Mouse (Mus musculus): Measurements from ENCODE around the gene Naa38.
A peak's percentile ranks its signal among the peaks of the same experiment; 100 is the strongest.
"Not testable (repeated sequence)": the region's sequence is repeated elsewhere in the genome, so short reads cannot be mapped to it uniquely, and the experiment has no call there.

The Naa38 gene

GRCm38 (mm10) chr11:69373223-69373965, 21.9 kb upstream of the Naa38 start:
- peak; percentile 84 for DNase-seq (ENCODE audit: extremely low read depth, low read depth)

GRCm38 (mm10) chr11:69375646-69376045, 19.6 kb upstream of the Naa38 start:
- DNase-seq (ENCODE audit: extremely low read depth, low read depth) = no peak

- DNase-seq (ENCODE audit: extremely low read depth, low read depth) = no peak
Observed at GRCm38 (mm10) chr11:69377766-69378165, 17.5 kb upstream of the Naa38 start.

- DNase-seq (ENCODE audit: extremely low read depth, low read depth) = no peak
Observed at GRCm38 (mm10) chr11:69379600-69379999, 15.7 kb upstream of the Naa38 start.

- no peak for DNase-seq (ENCODE audit: extremely low read depth, low read depth)
Observed at GRCm38 (mm10) chr11:69381356-69381755, 13.9 kb upstream of the Naa38 start.

GRCm38 (mm10) chr11:69382478-69383105, 12.7 kb upstream of the Naa38 start:
- DNase-seq (ENCODE audit: extremely low read depth, low read depth) = no peak

- no peak for DNase-seq (ENCODE audit: extremely low read depth, low read depth)
Observed at GRCm38 (mm10) chr11:69384979-69385378, 10.3 kb upstream of the Naa38 start.

GRCm38 (mm10) chr11:69386758-69387157, 8.5 kb upstream of the Naa38 start:
- no peak for DNase-seq (ENCODE audit: extremely low read depth, low read depth)

GRCm38 (mm10) chr11:69388680-69389079, 6.6 kb upstream of the Naa38 start:
- DNase-seq (ENCODE audit: extremely low read depth, low read depth) = no peak

GRCm38 (mm10) chr11:69389531-69390399, 5.5 kb upstream of the Naa38 start:
- DNase-seq (ENCODE audit: extremely low read depth, low read depth) = no peak

- no peak for DNase-seq (ENCODE audit: extremely low read depth, low read depth)
Observed at GRCm38 (mm10) chr11:69390400-69391034, 4.8 kb upstream of the Naa38 start.

- DNase-seq (ENCODE audit: extremely low read depth, low read depth) = not testable (repeated sequence)
Observed at GRCm38 (mm10) chr11:69394591-69395167, 608 bp upstream of the Naa38 start.

- DNase-seq (ENCODE audit: extremely low read depth, low read depth) = peak; percentile 98
Observed at GRCm38 (mm10) chr11:69395634-69396373, 517 bp downstream of the Naa38 start.

- no peak for DNase-seq (ENCODE audit: extremely low read depth, low read depth)
Observed at GRCm38 (mm10) chr11:69396772-69397171, 1.5 kb downstream of the Naa38 start.

GRCm38 (mm10) chr11:69397581-69398057, 2.3 kb downstream of the Naa38 start:
- DNase-seq (ENCODE audit: extremely low read depth, low read depth) = no peak

GRCm38 (mm10) chr11:69398059-69398458, 2.8 kb downstream of the Naa38 start, which contains the start of gene Tmem88:
TSS of gene Tmem88 (minus strand) at chr11:69398234.
- DNase-seq (ENCODE audit: extremely low read depth, low read depth) = no peak

GRCm38 (mm10) chr11:69398486-69399200, 3.4 kb downstream of the Naa38 start:
- no peak for DNase-seq (ENCODE audit: extremely low read depth, low read depth)

- no peak for DNase-seq (ENCODE audit: extremely low read depth, low read depth)
Observed at GRCm38 (mm10) chr11:69399201-69400082, 4.2 kb downstream of the Naa38 start.

All from MEL-GATA-1-ER (cell line).